Mouse (Mus musculus) liver, embryonic 11.5 days (tissue): ENCODE results near the gene Samd4b. TPM values are rescaled to one million over a fixed set of nuclear protein-coding genes. Genes with fewer than 3 reads are reported as not detected.
"Not testable (repeated sequence)": the region's sequence is repeated elsewhere in the genome, so short reads cannot be mapped to it uniquely, and the experiment has no call there.

ENCODE experiments used
- ATAC-seq: fragments of 200-750 bp; cut with Nextera tagmentation; replicated peaks from 2 replicates; pipeline ENCODE4 v1.8.0; 2017; ENCODE audit warnings: moderate number of reproducible peaks, mild to moderate bottlenecking, moderate TSS enrichment, moderate library complexity; ENCODE audit not compliant: low FRiP score
- DNase-seq: peaks from one replicate; pipeline ENCODE4 v3.0.0-alpha.2; 2017; ENCODE audit warnings: low spot score
- H3K27ac ChIP-seq: fragments of 300-500 bp; sonication (generic); 2 replicates; pipeline ENCODE4 v1.5.1; 2014; ENCODE audit warnings: mild to moderate bottlenecking, low read depth, low read length, control low read depth
- H3K27me3 ChIP-seq: fragments of 300-500 bp; sonication (generic); replicated peaks from 2 replicates; pipeline ENCODE4 v1.6.1; 2014; ENCODE audit warnings: low read length, mixed read lengths; ENCODE audit not compliant: control insufficient read depth, insufficient read depth
- H3K36me3 ChIP-seq: fragments of 300-500 bp; sonication (generic); 2 replicates; pipeline ENCODE4 v1.6.1; 2014; ENCODE audit warnings: mild to moderate bottlenecking, low read length, moderate library complexity, mixed read lengths; ENCODE audit not compliant: control insufficient read depth, insufficient read depth
- H3K4me1 ChIP-seq: fragments of 300-500 bp; sonication (generic); replicated peaks from 2 replicates; pipeline ENCODE4 v1.6.1; 2014; ENCODE audit warnings: low read length, mixed read lengths; ENCODE audit not compliant: control insufficient read depth, insufficient read depth
- H3K4me2 ChIP-seq: fragments of 300-500 bp; sonication (generic); 2 replicates; pipeline ENCODE4 v1.6.1; 2014; ENCODE audit warnings: mild to moderate bottlenecking, control low read depth, moderate library complexity
- H3K4me3 ChIP-seq: fragments of 300-500 bp; sonication (generic); 2 replicates; pipeline ENCODE4 v1.5.1; 2014; ENCODE audit warnings: low read depth, low read length, control low read depth
- H3K9ac ChIP-seq: fragments of 300-500 bp; sonication (generic); 2 replicates; pipeline ENCODE4 v1.6.1; 2014; ENCODE audit warnings: low read depth, low read length, control low read depth
- H3K9me3 ChIP-seq: fragments of 300-500 bp; sonication (generic); 2 replicates; pipeline ENCODE4 v1.6.1; 2016; ENCODE audit warnings: low read length, inconsistent platforms, mixed read lengths; ENCODE audit not compliant: control insufficient read depth
- WGBS: fragments of 180-500 bp; shearing (Covaris S2); extraction: QIAGEN DNeasy Blood & Tissue Kit; methylation state at CpG from one replicate; pipeline ENCODE4 v1.1.7; 2014; 5-methylcytosine and 5-hydroxymethylcytosine counted together
- polyA plus RNA-seq: library from polyadenylated mRNA; unstranded; fragments of >200 nt; fragmentation: Nextera tagmentation; extraction: Ambion mirVana; gene quantifications from 2 replicates; pipeline ENCODE4 v1.2.1, GENCODE M21; 2014

The Samd4b gene
- polyA plus RNA-seq, 1 experiment from 2014 or later, result 18.6 TPM

DNA sequence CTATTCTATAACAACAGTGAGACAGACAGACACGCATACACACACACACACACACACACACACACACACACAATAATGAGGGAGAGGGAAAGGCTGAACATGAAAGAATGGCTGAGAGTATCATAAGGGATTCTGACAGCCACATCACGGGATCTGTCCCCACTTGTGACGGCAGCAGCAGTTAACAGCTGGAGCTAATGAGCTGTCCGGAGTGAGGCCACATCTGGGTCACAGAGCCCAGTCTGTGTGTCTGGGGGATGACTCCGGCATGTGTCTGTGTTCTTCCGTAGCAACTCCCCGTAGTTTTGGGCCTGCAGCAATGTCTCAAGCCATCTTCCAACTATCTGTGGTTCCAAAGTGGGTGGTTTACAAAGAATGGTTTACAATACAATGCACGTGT is 65.9 kb downstream of the Samd4b start:
- no peak for DNase-seq
- no peak overlapping the region for H3K27ac ChIP-seq
- no peak for ATAC-seq
- no peak overlapping the region for H3K4me2 ChIP-seq
- H3K4me3 ChIP-seq, result no peak overlapping the region
- H3K9me3 ChIP-seq, result no peaks in the 10 kb centered on the region
- 80% methylated on average over 8 of the region's 8 CpGs for WGBS
- no peaks in the 10 kb centered on the region for H3K27me3 ChIP-seq
- H3K4me1 ChIP-seq, result peaks cover 8% of the 10 kb centered on the region; the same call in 1 of the 2 replicates
- H3K36me3 ChIP-seq, result no peaks in the 10 kb centered on the region
- H3K9ac ChIP-seq, result no peak overlapping the region

DNA sequence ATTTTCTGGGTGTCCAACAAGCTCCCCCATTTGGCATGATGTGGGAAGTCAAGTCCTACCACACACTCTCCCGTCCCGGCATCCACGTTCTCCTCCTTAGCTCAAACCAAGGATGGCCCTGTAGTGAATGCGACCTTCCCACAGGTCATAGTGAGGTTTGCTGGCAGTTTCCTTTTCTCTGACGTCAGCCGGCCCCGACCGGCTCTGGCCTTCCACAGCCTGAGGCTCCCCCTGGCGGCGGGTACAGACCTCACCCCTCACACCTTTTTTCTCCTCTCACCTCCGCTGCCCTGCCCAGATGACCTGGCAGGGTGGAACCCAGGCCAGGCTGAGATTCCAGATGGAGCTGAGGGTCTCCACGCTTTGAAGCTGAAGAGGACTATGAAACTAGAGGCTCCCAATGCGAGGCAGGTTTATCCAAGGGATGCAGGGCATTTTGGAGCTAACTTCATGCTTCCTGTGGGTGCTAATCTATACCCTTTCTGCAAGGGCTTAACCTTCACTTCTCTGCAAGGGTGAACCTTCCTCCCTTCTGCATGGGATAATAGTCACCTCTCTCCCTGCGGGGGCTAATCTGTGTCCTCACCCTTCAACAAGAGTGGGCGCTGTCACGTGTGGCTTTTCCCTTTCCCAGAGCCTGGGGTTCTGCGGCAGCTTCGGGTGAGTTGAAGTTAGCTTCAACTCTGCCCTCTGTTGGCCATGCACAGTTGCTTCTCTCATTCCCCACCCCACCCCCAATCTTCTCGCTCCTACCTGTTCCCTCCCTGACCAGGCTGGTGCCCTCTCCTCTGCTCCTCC is 69.8 kb downstream of the Samd4b start:
- no peak overlapping the region for H3K4me3 ChIP-seq
- DNase-seq (peak; percentile 74), ATAC-seq (peak; percentile 63)
- H3K27me3 ChIP-seq, result no peaks in the 10 kb centered on the region
- H3K4me1 ChIP-seq, result peaks cover 8% of the 10 kb centered on the region; the same call in 1 of the 2 replicates
- no peaks in the 10 kb centered on the region for H3K9me3 ChIP-seq
- peak overlapping the region; percentile 33 for H3K4me2 ChIP-seq
- WGBS, result 5% methylated on average over 19 of the region's 19 CpGs
- no peak overlapping the region for H3K9ac ChIP-seq
- no peaks in the 10 kb centered on the region for H3K36me3 ChIP-seq
- no peak overlapping the region for H3K27ac ChIP-seq

DNA sequence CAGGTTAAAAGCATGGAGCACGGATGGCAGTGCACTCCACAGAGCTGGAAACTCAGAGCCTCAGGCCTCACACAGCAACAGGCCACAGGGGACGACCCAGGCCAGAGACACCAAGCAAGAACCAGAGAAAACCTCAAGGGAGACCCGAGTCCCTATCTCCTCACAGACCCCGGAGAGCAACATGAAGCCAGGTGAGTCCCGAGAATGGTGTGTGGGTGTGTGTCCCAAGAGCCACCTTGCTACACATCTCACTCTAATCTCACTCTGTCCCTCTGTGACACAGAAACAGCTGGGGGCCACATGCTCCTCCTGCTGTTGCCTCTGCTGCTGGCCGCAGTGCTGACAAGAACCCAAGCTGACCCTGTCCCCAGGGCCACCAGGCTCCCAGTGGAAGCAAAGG is 75.4 kb downstream of the Samd4b start, which contains the start of gene Ifnl3:
Gene Ifnl3, plus strand, starts transcription at position 301 of the 400 bp plus-strand sequence.
- H3K4me3 ChIP-seq, H3K27ac ChIP-seq, H3K4me1 ChIP-seq, DNase-seq, H3K36me3 ChIP-seq, H3K9ac ChIP-seq, ATAC-seq, H3K9me3 ChIP-seq, H3K27me3 ChIP-seq, H3K4me2 ChIP-seq: not testable (repeated sequence)
- 65% methylated on average over 5 of the region's 6 CpGs for WGBS

DNA sequence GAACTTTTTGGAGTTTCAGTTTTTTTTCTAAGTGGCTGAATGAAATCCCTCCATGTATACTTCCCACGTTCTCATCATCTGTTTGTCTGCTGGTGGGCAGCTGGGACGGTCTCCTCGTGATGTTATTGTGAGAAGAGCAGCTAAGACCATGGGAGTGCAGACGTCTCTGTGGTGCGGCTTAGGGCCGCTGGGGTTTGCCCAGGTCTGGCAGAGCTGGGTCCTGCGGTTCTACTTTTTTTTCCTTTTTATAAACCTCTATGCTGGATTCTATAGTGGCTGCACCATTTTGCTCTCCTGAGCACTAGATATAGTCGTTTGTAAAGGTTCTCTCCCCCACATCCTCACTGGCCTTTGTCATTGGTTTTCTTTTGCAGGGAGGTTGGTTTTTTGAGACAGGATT is 86.5 kb downstream of the Samd4b start:
- WGBS, result 70% methylated on average over 8 of the region's 8 CpGs
- Histone ChIP-seq H3K4me3 (no peak overlapping the region), H3K27ac (no peak overlapping the region), H3K4me2 (no peak overlapping the region), H3K9ac (no peak overlapping the region), H3K4me1 (no peaks in the 10 kb centered on the region), H3K27me3 (no peaks in the 10 kb centered on the region; the same call in 1 of the 2 replicates), H3K9me3 (no peaks in the 10 kb centered on the region), H3K36me3 (no peaks in the 10 kb centered on the region)
- DNase-seq, result no peak
- ATAC-seq, result no peak

DNA sequence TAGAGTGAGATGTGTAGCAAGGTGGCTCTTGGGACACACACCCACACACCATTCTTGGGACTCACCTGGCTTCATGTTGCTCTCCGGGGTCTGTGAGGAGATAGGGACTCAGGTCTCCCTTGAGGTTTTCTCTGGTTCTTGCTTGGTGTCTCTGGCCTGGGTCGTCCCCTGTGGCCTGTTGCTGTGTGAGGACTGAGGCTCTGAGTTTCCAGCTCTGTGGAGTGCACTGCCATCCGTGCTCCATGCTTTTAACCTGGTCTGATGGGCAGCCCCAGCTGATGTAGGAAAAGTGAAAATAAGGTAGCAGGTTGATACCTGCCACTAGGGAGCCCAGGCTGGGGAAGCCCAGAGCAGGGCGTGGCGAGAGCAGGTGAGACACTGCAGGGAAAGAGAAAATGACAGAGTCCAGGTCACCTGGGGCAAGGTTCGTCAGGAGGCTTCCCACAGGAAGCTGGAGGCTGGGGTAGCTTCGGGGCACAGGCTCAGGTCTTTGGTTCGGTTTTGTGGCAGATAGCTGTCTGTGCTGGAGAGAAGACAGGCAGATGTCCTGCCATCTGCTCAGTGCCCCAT is 87.5 kb downstream of the Samd4b start, which contains the start of gene Ifnl2:
Gene Ifnl2, minus strand, starts transcription at position 51 of the 570 bp plus-strand sequence.
- not testable (repeated sequence) for H3K9me3 ChIP-seq, H3K27me3 ChIP-seq, DNase-seq, H3K36me3 ChIP-seq, H3K4me3 ChIP-seq, H3K4me2 ChIP-seq, H3K27ac ChIP-seq, H3K4me1 ChIP-seq, ATAC-seq, H3K9ac ChIP-seq
- WGBS, result 59% methylated on average over 8 of the region's 8 CpGs

DNA sequence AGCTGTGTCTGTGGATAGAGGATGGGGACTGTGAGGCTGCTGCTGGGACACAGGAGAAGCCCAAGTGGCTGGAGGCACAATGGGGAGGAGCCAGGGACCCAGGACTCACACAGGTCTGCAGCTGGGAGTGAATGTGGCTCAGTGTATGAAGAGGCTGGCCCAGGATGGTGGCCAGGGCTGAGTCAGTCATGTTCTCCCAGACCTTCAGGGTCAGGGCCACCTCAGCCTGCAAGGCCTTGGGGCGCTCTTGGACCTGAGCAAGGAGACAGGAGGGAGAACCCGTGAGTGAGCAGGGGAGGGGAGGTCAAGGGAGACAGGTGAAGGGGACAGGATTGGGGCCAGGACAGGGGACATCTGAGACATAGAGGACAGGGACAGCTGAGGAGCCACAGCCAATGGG is 88.8 kb downstream of the Samd4b start:
- 68% methylated on average over 2 of the region's 2 CpGs for WGBS
- not testable (repeated sequence) for DNase-seq, H3K9me3 ChIP-seq, H3K4me2 ChIP-seq, ATAC-seq, H3K27me3 ChIP-seq, H3K4me1 ChIP-seq, H3K9ac ChIP-seq, H3K36me3 ChIP-seq, H3K27ac ChIP-seq, H3K4me3 ChIP-seq

DNA sequence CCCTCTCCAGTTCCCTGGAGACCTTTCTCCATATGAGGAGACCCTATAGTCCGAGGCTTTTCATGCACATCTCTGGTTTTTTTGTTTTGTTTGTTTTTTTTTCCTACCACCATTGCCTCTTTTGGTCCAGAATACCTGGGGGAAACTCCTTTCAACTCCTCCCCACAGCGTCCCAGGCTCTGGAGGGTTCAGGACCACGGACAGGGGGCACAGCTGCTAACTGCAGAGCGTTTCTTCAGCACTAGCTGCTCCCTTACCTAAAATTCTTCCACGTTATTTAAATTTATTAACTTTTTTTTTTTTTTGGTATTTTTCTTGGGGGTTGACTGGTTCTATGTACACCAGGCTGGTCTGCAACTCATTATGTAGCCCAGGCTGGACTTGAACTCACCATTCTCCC is 92.4 kb downstream of the Samd4b start:
- Histone ChIP-seq H3K4me3 (no peak overlapping the region), H3K9ac (no peak overlapping the region), H3K4me2 (no peak overlapping the region), H3K36me3 (no peaks in the 10 kb centered on the region), H3K27ac (no peak overlapping the region), H3K4me1 (no peaks in the 10 kb centered on the region), H3K27me3 (no peaks in the 10 kb centered on the region), H3K9me3 (no peaks in the 10 kb centered on the region)
- ATAC-seq, result no peak
- WGBS, result 5% methylated on average over 5 of the region's 5 CpGs
- peak; percentile 45 for DNase-seq

DNA sequence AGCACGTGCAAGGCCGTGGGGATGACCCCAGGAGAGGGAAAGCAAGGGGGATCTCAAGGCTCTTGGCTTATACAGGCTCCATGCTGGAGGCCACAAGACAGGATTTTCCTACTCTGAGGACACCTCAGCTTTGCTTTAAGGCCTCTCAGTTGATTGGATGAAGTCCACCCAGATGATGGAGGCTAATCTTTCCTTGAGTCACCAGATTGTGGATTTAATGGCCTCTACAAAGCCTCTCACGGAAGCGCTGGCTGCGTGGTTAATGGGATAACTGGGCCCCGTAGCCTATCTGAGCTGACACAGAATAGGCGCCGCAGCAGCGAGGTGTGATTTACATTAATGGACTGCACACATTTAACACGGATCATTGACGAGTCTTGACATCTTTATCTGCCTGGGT is 102.5 kb downstream of the Samd4b start:
- no peak overlapping the region for H3K4me2 ChIP-seq
- H3K9me3 ChIP-seq, result no peaks in the 10 kb centered on the region
- no peaks in the 10 kb centered on the region for H3K36me3 ChIP-seq
- no peak for ATAC-seq
- 72% methylated on average over 11 of the region's 11 CpGs for WGBS
- H3K4me3 ChIP-seq, result no peak overlapping the region
- no peak overlapping the region for H3K27ac ChIP-seq
- no peak for DNase-seq
- H3K9ac ChIP-seq, result no peak overlapping the region
- no peaks in the 10 kb centered on the region for H3K4me1 ChIP-seq
- no peaks in the 10 kb centered on the region for H3K27me3 ChIP-seq

DNA sequence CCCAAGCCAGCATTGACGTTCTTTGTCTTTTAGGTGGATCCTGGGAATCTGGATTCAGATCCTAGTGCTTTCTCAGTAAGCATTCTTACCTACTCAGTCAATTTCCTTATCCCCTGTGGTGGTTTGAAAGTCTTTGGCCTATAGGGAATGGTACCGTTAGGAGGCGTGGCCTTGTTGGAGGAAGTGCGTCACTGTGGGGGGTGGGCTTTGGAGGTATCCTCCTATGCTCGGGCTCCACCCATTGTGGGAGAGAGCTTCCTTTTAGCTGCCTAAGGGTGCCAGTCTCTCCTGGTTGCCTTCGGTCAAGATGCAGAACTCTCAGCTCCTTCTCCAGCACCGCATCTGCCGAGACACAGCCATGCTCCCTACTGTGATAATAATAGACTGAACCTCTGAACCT is 105.6 kb downstream of the Samd4b start:
- no peak overlapping the region for H3K4me2 ChIP-seq
- H3K36me3 ChIP-seq, result no peaks in the 10 kb centered on the region
- no peaks in the 10 kb centered on the region for H3K9me3 ChIP-seq
- no peak overlapping the region for H3K27ac ChIP-seq
- ATAC-seq, result no peak
- no peaks in the 10 kb centered on the region for H3K4me1 ChIP-seq
- H3K27me3 ChIP-seq, result peaks cover 6% of the 10 kb centered on the region; the same call in 1 of the 2 replicates
- 84% methylated on average over 8 of the region's 8 CpGs for WGBS
- no peak overlapping the region for H3K9ac ChIP-seq
- DNase-seq, result no peak
- no peak overlapping the region for H3K4me3 ChIP-seq
